Mouse (Mus musculus): Measurements from ENCODE around the gene Cntnap2.

GRCm38 (mm10) chr6:45389034-45389433 lies 329.9 kb downstream of the Cntnap2 start:
- no peak for TF ChIP-seq CTCF (IDR thresholded peaks at IDR 0.05)
- no peak for TF ChIP-seq POLR2A (IDR thresholded peaks at IDR 0.05; ENCODE audit: insufficient read depth, low read depth, low read length)

All from heart, adult 2 months (tissue).